Mouse (Mus musculus) lung, adult 2 months (tissue): ENCODE results near the gene Oit3. TPM values are rescaled to one million over a fixed set of nuclear protein-coding genes. Genes with fewer than 3 reads are reported as not detected.
"Not testable (repeated sequence)": the region's sequence is repeated elsewhere in the genome, so short reads cannot be mapped to it uniquely, and the experiment has no call there.

Experiments used
- DNase-seq: peaks from one replicate; pipeline ENCODE4 v3.0.0; 2022
- H3K4me1 ChIP-seq: fragments of 200-500 bp; 2 replicates; pipeline ENCODE4 v1.6.1; 2011; ENCODE audit warnings: low read length; ENCODE audit not compliant: control insufficient read depth, insufficient read depth
- H3K4me3 ChIP-seq: fragments of 200-500 bp; replicated peaks from 2 replicates; pipeline ENCODE3; 2011; ENCODE audit warnings: low read depth, mild to moderate bottlenecking, control low read depth, low read length; ENCODE audit errors: extremely low read depth
- CTCF ChIP-seq: fragments of 200-500 bp; IDR thresholded peaks from 2 replicates; pipeline ENCODE4 v1.5.1; 2011; ENCODE audit warnings: mild to moderate bottlenecking, low read length, control low read depth; ENCODE audit not compliant: insufficient read depth
- POLR2A ChIP-seq: fragments of 200-500 bp; IDR thresholded peaks from 2 replicates; pipeline ENCODE4 v1.6.1; 2011; ENCODE audit warnings: low read depth, mild to moderate bottlenecking, control low read depth, low read length, borderline replicate concordance; ENCODE audit errors: extremely low read depth
- WGBS: fragments of 180-500 bp; shearing (Covaris S2); methylation state at CpG from one replicate; pipeline ENCODE4 v1.1.7; 2018; 5-methylcytosine and 5-hydroxymethylcytosine counted together
- polyA plus RNA-seq: library from polyadenylated mRNA; depleted of rRNA; stranded (reverse); fragments of >200 nt; gene quantifications from 2 replicates; pipeline ENCODE4 v1.2.3, GENCODE M21; 2012

Gene Oit3
- polyA plus RNA-seq, 1 experiment, result 0.78 TPM

DNA sequence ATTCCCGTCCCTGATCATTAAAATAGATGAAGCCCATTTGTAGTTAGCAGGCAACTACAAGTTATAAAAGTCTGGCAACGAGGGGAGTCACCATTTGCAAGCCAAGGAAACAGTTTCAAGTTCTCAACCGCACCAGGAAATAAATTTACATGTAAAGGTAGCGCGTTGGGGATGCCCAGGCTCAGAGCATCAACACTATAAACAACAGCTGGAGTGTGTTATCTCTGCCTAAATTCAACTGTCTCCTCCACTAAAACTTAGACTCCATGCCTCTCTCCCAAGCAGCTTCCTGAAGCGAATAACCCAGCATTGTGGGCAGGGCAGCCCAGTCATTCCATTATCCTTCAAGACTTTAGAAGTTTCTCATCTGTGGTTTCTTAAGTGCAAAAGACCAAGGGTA lies 33.1 kb downstream of the Oit3 start:
- no peak for TF ChIP-seq CTCF
- no peak for TF ChIP-seq POLR2A
- Histone ChIP-seq H3K4me3 (no peak overlapping the region), H3K4me1 (no peaks in the 10 kb centered on the region)
- no peak for DNase-seq
- WGBS, result 53% methylated on average over 6 of the region's 6 CpGs

DNA sequence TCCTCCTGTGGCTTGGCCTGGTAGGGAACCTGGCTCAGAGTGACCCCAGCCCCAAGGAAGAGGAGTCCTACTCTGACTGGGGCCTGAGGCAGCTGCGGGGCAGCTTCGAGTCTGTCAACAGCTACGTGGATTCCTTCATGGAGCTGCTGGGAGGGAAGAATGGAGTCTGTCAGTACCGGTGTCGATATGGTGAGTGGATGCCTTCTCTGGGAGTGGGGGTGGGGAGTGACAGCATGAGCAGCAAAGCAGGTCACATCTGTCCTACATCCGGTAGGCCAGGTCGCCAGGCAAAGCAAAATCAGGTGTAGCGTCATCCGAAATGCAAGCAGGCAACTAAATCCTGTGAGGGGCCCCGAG lies 37.8 kb downstream of the Oit3 start:
- Histone ChIP-seq H3K4me3 (no peak overlapping the region), H3K4me1 (no peaks in the 10 kb centered on the region)
- WGBS, result 67% methylated on average over 10 of the region's 10 CpGs
- no peak for DNase-seq
- TF ChIP-seq POLR2A (no peak), CTCF (no peak)

DNA sequence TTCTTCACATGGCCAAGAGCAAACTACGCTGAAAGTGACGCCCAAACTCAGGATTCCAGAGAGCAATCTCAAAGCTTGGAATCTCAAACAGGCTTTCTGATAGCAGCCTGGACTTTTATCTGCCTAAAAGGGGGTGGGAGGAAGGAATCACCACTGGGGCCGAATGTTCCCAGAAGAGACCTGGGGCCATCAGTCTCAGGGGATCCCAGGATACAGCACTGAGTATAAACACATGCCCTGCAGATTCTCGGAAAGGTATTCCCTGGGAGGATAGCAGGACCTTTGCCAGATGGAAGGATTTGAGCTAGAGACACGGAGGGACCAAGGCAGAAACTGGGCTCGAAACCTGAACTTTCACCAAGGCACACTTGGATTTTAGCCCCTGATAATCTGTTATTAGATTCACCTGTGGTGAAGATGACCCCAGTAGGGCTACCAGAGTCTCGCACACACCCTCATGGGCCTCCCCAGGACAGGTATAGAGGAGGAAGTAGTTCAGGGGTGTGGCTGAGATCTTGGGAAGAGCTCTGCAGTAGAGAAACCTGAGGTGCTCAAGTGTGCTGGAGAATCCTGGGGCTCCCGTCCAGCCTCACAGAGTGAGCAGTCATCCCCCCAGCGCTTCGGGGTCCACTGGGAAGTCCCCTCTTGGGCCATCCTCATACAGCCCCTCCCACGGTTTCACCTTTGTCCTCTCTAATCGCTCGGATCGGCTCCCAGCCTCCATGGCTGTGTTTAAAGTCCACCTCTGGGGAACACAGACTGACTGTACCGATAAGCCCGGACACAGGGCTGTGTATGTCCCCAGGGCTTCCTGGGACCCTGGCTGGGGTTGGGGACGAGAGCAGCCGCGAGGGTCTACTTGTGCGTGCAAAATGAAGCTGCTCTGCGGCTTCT lies 38.4 kb downstream of the Oit3 start, which contains the start of gene Pla2g12b:
Gene Pla2g12b (plus strand): TSS at position 762 of the 894 bp plus-strand sequence.
- WGBS, result 62% methylated on average over 21 of the region's 21 CpGs
- Histone ChIP-seq H3K4me3 (no peak within 1 kb of the TSS), H3K4me1 (no peaks in the 10 kb centered on the region)
- DNase-seq, result no peak
- no peak for TF ChIP-seq CTCF
- no peak for TF ChIP-seq POLR2A

DNA sequence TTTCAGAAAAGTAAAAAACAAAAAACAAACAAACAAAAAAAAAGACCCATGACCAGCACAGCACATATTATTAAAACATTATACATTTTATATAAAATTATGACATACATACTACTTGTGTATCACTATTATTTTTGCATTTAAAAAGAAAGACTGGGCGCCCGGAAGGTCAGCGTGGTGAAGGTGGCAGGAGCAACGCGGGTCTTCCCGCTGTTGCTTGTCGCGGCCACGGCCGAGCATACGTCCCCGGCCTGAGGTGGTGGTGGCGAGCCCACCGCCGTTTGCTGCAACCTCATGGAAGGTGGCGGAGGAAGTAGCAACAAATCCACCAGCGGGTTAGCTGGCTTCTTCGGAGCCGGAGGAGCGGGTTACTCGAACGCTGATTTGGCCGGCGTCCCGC lies 46.1 kb downstream of the Oit3 start, which contains the start of gene Gm10273:
Gene Gm10273 (plus strand): TSS at position 172 of the 400 bp plus-strand sequence.
- H3K4me3 ChIP-seq, H3K4me1 ChIP-seq, DNase-seq: not testable (repeated sequence)
- 92% methylated on average over 13 of the region's 25 CpGs for WGBS

DNA sequence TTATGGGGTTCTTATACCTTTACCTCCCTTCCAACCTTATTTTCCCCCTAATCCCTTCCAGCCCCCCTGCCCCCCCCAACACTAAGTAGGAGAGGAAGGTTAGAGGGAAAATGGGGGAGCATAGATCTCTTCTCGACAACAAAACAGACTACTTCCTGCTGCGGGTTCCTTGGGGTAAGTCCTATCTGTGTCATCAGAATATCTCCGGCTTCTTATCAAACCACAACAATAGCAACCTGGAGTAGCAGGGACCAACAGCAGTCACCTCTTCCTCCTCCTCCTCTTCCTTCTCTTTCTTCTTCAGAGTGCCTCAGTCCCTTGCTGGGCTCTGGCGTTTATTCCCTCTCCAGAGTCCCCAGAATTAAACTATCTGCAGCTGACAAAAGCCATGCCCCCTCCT lies 49.7 kb downstream of the Oit3 start:
- DNase-seq, result no peak
- H3K4me3 ChIP-seq, result no peak overlapping the region
- WGBS, result 29% methylated on average over 4 of the region's 4 CpGs
- H3K4me1 ChIP-seq, result no peaks in the 10 kb centered on the region
- TF ChIP-seq POLR2A (no peak), CTCF (no peak)

DNA sequence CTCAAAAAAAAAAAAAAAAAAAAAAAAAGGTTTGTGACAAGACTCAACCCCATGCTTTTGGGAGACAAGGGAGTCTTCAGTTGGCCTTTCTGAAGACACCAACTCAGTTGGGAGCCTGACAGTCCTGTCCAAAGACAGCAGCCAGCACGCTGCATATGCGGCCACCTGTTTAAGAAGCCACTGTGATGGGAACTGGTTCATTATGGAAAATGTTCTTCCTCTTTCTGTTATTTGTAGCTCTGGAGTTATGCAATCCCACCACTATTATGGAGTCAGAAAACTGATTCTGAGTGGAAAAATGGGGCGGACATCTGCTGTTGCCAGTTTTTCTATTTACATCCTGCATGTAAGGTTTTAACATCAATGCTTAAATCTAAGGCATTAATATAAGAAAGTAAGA lies 51.9 kb downstream of the Oit3 start:
- no peak for DNase-seq
- TF ChIP-seq CTCF (no peak), POLR2A (no peak)
- Histone ChIP-seq H3K4me3 (no peak overlapping the region), H3K4me1 (no peaks in the 10 kb centered on the region)
- 92% methylated on average over 3 of the region's 3 CpGs for WGBS

DNA sequence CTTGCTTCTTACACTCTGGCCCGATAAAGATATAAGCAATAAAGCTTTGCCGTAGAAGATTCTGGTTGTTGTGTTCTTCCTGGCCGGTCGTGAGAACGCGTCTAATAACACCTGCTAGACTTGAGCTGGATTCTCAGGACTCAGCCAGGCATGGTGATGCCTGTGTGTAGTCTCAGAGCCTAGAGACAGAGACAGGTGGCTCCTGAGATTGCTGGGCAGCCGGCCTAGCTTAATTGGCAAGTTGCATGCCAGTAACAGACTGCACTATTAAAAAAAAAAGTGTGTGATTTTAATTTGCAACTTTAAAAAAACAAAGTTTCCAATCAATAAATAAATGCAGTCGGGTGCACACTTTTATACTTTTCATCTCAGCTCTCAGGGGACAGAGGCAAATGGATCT lies 54.6 kb downstream of the Oit3 start:
- no peak for TF ChIP-seq CTCF
- no peak for TF ChIP-seq POLR2A
- WGBS, result 88% methylated on average over 8 of the region's 8 CpGs
- Histone ChIP-seq H3K4me1 (no peaks in the 10 kb centered on the region), H3K4me3 (no peak overlapping the region)
- no peak for DNase-seq

DNA sequence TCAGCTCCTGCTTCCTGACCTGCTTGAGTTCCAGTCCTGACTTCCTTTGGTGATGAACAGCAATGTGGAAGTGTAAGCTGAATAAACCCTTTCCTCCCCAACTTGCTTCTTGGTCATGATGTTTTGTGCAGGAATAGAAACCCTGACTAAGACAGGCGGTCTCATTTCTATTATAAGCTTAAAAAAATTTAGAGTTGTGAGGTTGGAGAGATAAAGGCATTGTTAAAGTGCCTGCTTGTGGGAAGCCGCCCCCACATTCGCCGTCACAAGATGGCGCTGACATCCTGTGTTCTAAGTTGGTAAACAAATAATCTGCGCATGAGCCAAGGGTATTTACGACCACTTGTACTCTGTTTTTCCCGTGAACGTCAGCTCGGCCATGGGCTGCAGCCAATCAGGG lies 60.0 kb downstream of the Oit3 start:
- not testable (repeated sequence) for DNase-seq, H3K4me3 ChIP-seq, H3K4me1 ChIP-seq
- WGBS, result 94% methylated on average over 6 of the region's 10 CpGs

DNA sequence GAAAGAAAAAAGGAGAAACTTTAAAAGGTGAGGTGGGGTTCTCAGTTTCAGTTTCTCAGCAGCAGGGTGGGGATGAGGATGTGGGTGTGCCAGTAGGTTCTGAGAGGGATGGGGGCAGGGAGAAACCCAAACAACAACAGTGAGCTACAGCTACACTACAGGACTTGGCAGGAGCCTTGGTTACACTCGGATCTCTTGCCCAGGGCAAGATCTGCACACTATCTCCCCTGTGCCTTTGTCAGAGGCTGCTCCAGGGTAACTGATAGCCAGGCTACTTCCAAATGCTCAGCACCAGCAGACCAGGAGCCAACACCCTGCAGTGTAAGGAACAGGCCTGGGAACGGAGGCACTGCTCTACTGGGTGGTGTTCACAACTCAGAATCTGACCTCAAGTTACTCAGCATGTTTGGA lies 61.2 kb downstream of the Oit3 start:
- Histone ChIP-seq H3K4me3 (no peak overlapping the region), H3K4me1 (no peaks in the 10 kb centered on the region; the same call in 1 of the 2 replicates)
- DNase-seq, result no peak
- WGBS, result 51% methylated on average over 2 of the region's 2 CpGs
- TF ChIP-seq POLR2A, result no peak
- no peak for TF ChIP-seq CTCF

DNA sequence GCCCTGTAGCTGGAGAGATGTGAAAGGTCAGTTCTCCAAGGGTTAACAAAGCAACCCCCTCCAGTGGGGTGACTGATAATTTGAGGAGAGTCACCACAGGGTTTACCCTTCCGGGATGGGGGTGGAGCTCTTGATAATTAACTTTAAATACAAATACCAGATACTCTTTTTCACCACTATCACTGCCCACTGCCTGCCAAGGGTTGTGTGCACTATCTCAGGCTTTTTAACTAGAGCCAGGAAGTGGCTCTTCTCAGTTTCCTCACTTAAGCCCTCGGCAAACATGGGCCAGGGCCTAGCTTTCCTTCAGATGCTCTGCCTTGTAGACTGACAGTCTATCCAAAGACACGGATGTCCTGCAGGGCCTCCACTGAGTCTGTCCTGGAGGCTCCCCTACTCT lies 61.7 kb downstream of the Oit3 start:
- WGBS, result 18% methylated on average over 3 of the region's 3 CpGs
- no peak for TF ChIP-seq POLR2A
- no peak for TF ChIP-seq CTCF
- DNase-seq, result no peak
- no peak overlapping the region for H3K4me3 ChIP-seq
- H3K4me1 ChIP-seq, result no peaks in the 10 kb centered on the region; the same call in 1 of the 2 replicates
